Mouse (Mus musculus) macrophage (primary cell): Measurements from ENCODE around the gene 1810043G02Rik. TPM values are rescaled to one million over a fixed set of nuclear protein-coding genes. Genes with fewer than 3 reads are reported as not detected.
"Not testable (repeated sequence)": the region's sequence is repeated elsewhere in the genome, so short reads cannot be mapped to it uniquely, and the experiment has no call there.

Experiments
- H3K27ac ChIP-seq: fragments of 350-480 bp; formaldehyde crosslinking; 2 replicates; pipeline ENCODE4 v1.9.0; 2021
- H3K36me3 ChIP-seq: fragments of 350-480 bp; formaldehyde crosslinking; 2 replicates; pipeline ENCODE4 v1.9.0; 2021; ENCODE audit errors: inconsistent target
- H3K4me3 ChIP-seq: fragments of 350-480 bp; formaldehyde crosslinking; 2 replicates; pipeline ENCODE4 v1.9.0; 2021; ENCODE audit errors: inconsistent target
- H3K79me2 ChIP-seq: fragments of 350-480 bp; formaldehyde crosslinking; 2 replicates; pipeline ENCODE4 v1.9.0; 2021; ENCODE audit errors: inconsistent target
- WGBS: methylation state at CpG from one replicate; pipeline ENCODE4 v1.1.7; 2026; ENCODE audit warnings: inconsistent platforms; ENCODE audit not compliant: missing documents; 5-methylcytosine and 5-hydroxymethylcytosine counted together
- polyA plus RNA-seq: library from polyadenylated mRNA; stranded (reverse); fragments of 250-400 nt; gene quantifications from 3 replicates; pipeline ENCODE4 v1.2.4, GENCODE M21; 2018; ENCODE audit warnings: inconsistent platforms
- total RNA-seq, 78 experiments: library from RNA; depleted of rRNA; stranded (reverse); fragments of 250-400 nt; gene quantifications; 1 replicate in 9 of 78; 2 replicates in 24 of 78; 3 replicates in 43 of 78; 4 replicates in 2 of 78; pipeline ENCODE4 v1.2.4; 2018; ENCODE audit warnings: inconsistent platforms in 56 of 78

The 1810043G02Rik gene
- total RNA-seq (2018; cell fraction: chromatin; rRNA removed) = 10 to 100 TPM in 16 of 26 experiments, 1 to 10 TPM in 10; 2.3 to 21.6 (median 12.4) TPM
- total RNA-seq (2018; cell fraction: cytosol; rRNA removed) = 10 to 100 TPM in 23 of 26 experiments, 1 to 10 TPM in 3; 8.3 to 21.8 (median 14.4) TPM
- total RNA-seq (2018; cell fraction: nucleus; rRNA removed) = 10 to 100 TPM in 16 of 26 experiments, 1 to 10 TPM in 10; 2.3 to 20.8 (median 12.9) TPM
- polyA plus RNA-seq = 9.8 to 15.6 TPM (median 10.6 TPM) in 3 replicates

GRCm38 (mm10) chr10:77978351-77979350 lies at the start of gene 1810043G02Rik:
1810043G02Rik (plus strand) TSS chr10:77978524.
- peak within 1 kb of the TSS; percentile 35; the same call in 1 of the 2 replicates for H3K27ac ChIP-seq
- 2% methylated on average over 57 of the region's 57 CpGs for WGBS
- H3K4me3 ChIP-seq = peak within 1 kb of the TSS; percentile 52
- no peaks in the 10 kb centered on the region for H3K79me2 ChIP-seq
- no peaks in the 10 kb centered on the region for H3K36me3 ChIP-seq

GRCm38 (mm10) chr10:77939685-77940084 lies 38.6 kb upstream of the 1810043G02Rik start:
- WGBS = 94% methylated on average over 2 of the region's 2 CpGs
- H3K79me2 ChIP-seq = no peaks in the 10 kb centered on the region

GRCm38 (mm10) chr10:77950468-77950867 lies 27.9 kb upstream of the 1810043G02Rik start:
- 93% methylated on average over 4 of the region's 12 CpGs for WGBS

More at GRCm38 (mm10) chr10:77939685-77940084, 38.6 kb upstream of the 1810043G02Rik start:
- no peak overlapping the region for H3K27ac ChIP-seq
- no peak overlapping the region for H3K4me3 ChIP-seq
- H3K36me3 ChIP-seq = peaks cover 3% of the 10 kb centered on the region; the same call in 1 of the 2 replicates

GRCm38 (mm10) chr10:77962725-77963124 lies 15.6 kb upstream of the 1810043G02Rik start:
- Histone ChIP-seq H3K79me2 (no peaks in the 10 kb centered on the region), H3K4me3 (no peak overlapping the region; the same call in 1 of the 2 replicates), H3K27ac (peak overlapping the region; percentile 44), H3K36me3 (no peaks in the 10 kb centered on the region)
- WGBS = 0% methylated on average over 2 of the region's 2 CpGs

More at GRCm38 (mm10) chr10:77950468-77950867, 27.9 kb upstream of the 1810043G02Rik start:
- not testable (repeated sequence) for H3K27ac ChIP-seq, H3K36me3 ChIP-seq, H3K4me3 ChIP-seq, H3K79me2 ChIP-seq

- H3K79me2 ChIP-seq = no peaks in the 10 kb centered on the region
- 2% methylated on average over 6 of the region's 6 CpGs for WGBS
- H3K36me3 ChIP-seq = no peaks in the 10 kb centered on the region
- no peak overlapping the region for H3K4me3 ChIP-seq
- H3K27ac ChIP-seq = peak overlapping the region; percentile 29
Measured at GRCm38 (mm10) chr10:77963971-77964370, 14.4 kb upstream of the 1810043G02Rik start.

GRCm38 (mm10) chr10:77969274-77969972 lies 8.9 kb upstream of the 1810043G02Rik start:
- H3K27ac ChIP-seq = peak overlapping the region; percentile 95
- H3K36me3 ChIP-seq = no peaks in the 10 kb centered on the region
- WGBS = 18% methylated on average over 25 of the region's 26 CpGs
- peak overlapping the region; percentile 7; the same call in 1 of the 2 replicates for H3K4me3 ChIP-seq
- H3K79me2 ChIP-seq = no peaks in the 10 kb centered on the region

- Histone ChIP-seq H3K36me3 (no peaks in the 10 kb centered on the region), H3K27ac (peak overlapping the region; percentile 95), H3K79me2 (no peaks in the 10 kb centered on the region), H3K4me3 (peak overlapping the region; percentile 7; the same call in 1 of the 2 replicates)
- WGBS = 15% methylated on average over 8 of the region's 8 CpGs
Measured at GRCm38 (mm10) chr10:77969973-77970325, 8.4 kb upstream of the 1810043G02Rik start.

- Histone ChIP-seq H3K4me3 (peak within 1 kb of the TSS; percentile 7; the same call in 1 of the 2 replicates), H3K36me3 (no peaks in the 10 kb centered on the region), H3K79me2 (no peaks in the 10 kb centered on the region), H3K27ac (peak within 1 kb of the TSS; percentile 95)
- WGBS = 1% methylated on average over 6 of the region's 6 CpGs
Measured at GRCm38 (mm10) chr10:77970481-77970880, 7.8 kb upstream of the 1810043G02Rik start, which contains the start of gene Trpm2. Trpm2 (minus strand) TSS chr10:77970563.

- peak overlapping the region; percentile 95 for H3K27ac ChIP-seq
Measured at GRCm38 (mm10) chr10:77971191-77971590, 7.1 kb upstream of the 1810043G02Rik start.

GRCm38 (mm10) chr10:77971709-77972553 lies 6.4 kb upstream of the 1810043G02Rik start:
- H3K36me3 ChIP-seq = no peaks in the 10 kb centered on the region
- no peak overlapping the region for H3K4me3 ChIP-seq
- H3K27ac ChIP-seq = peak overlapping the region; percentile 95
- H3K79me2 ChIP-seq = no peaks in the 10 kb centered on the region
- 50% methylated on average over 17 of the region's 17 CpGs for WGBS

More at GRCm38 (mm10) chr10:77971191-77971590, 7.1 kb upstream of the 1810043G02Rik start:
- Histone ChIP-seq H3K4me3 (no peak overlapping the region), H3K36me3 (no peaks in the 10 kb centered on the region), H3K79me2 (no peaks in the 10 kb centered on the region)
- 3% methylated on average over 10 of the region's 10 CpGs for WGBS

GRCm38 (mm10) chr10:77974323-77974722 lies 4.0 kb upstream of the 1810043G02Rik start:
- no peak overlapping the region for H3K4me3 ChIP-seq
- 25% methylated on average over 5 of the region's 5 CpGs for WGBS
- no peaks in the 10 kb centered on the region for H3K36me3 ChIP-seq
- H3K27ac ChIP-seq = peak overlapping the region; percentile 5; the same call in 1 of the 2 replicates
- H3K79me2 ChIP-seq = no peaks in the 10 kb centered on the region

GRCm38 (mm10) chr10:77974811-77975210 lies 3.5 kb upstream of the 1810043G02Rik start:
- H3K4me3 ChIP-seq = no peak overlapping the region
- no peaks in the 10 kb centered on the region for H3K36me3 ChIP-seq
- H3K79me2 ChIP-seq = no peaks in the 10 kb centered on the region
- 0 out of 2 replicates have a peak overlapping the region, but pooled peaks have one; percentile 5 for H3K27ac ChIP-seq
- WGBS = 85% methylated on average over 5 of the region's 5 CpGs

GRCm38 (mm10) chr10:77975653-77976052 lies 2.7 kb upstream of the 1810043G02Rik start:
- 87% methylated on average over 4 of the region's 4 CpGs for WGBS

More at GRCm38 (mm10) chr10:77975653-77976052, 2.7 kb upstream of the 1810043G02Rik start:
- H3K36me3 ChIP-seq = no peaks in the 10 kb centered on the region
- no peak overlapping the region for H3K4me3 ChIP-seq
- no peak overlapping the region for H3K27ac ChIP-seq
- H3K79me2 ChIP-seq = no peaks in the 10 kb centered on the region
